Mouse (Mus musculus) cerebellum, adult 2 months (tissue): Measurements from ENCODE around the gene Sec14l1. TPM values are rescaled to one million over a fixed set of nuclear protein-coding genes. Genes with fewer than 3 reads are reported as not detected.

Experiments
- DNase-seq, 2 experiments: peaks; one replicate each; pipeline ENCODE4 v3.0.0; 2021
- H3K27ac ChIP-seq: fragments of 200-500 bp; 2 replicates; pipeline ENCODE4 v1.5.1; 2012; ENCODE audit warnings: low read length, control low read depth, inconsistent platforms; ENCODE audit not compliant: insufficient read depth
- H3K27me3 ChIP-seq: fragments of 200-500 bp; 2 replicates; pipeline ENCODE4 v1.6.1; 2012; ENCODE audit warnings: inconsistent platforms, mild to moderate bottlenecking, low read length, moderate library complexity; ENCODE audit not compliant: control insufficient read depth, insufficient read depth
- H3K4me1 ChIP-seq: fragments of 200-500 bp; 2 replicates; pipeline ENCODE4 v1.6.1; 2011; ENCODE audit warnings: low read length; ENCODE audit not compliant: control insufficient read depth, insufficient read depth
- H3K4me3 ChIP-seq: fragments of 200-500 bp; replicated peaks from 2 replicates; pipeline ENCODE3; 2011; ENCODE audit warnings: mild to moderate bottlenecking, low read depth, low read length, control low read depth; ENCODE audit not compliant: insufficient read depth
- CTCF ChIP-seq: fragments of 200-500 bp; IDR thresholded peaks from 2 replicates; pipeline ENCODE4 v1.5.1; 2011; ENCODE audit warnings: low read depth, mild to moderate bottlenecking, control low read depth, low read length, moderate library complexity, borderline replicate concordance; ENCODE audit not compliant: insufficient read depth
- POLR2A ChIP-seq: fragments of 200-500 bp; IDR thresholded peaks from 2 replicates; pipeline ENCODE4 v1.6.1; 2011; ENCODE audit warnings: low read length, control low read depth, borderline replicate concordance; ENCODE audit not compliant: insufficient read depth
- WGBS: fragments of 180-500 bp; shearing (Covaris S2); methylation state at CpG from one replicate; pipeline ENCODE4 v1.1.7; 2018; 5-methylcytosine and 5-hydroxymethylcytosine counted together
- polyA plus RNA-seq: library from polyadenylated mRNA; depleted of rRNA; stranded (reverse); fragments of >200 nt; gene quantifications from 2 replicates; pipeline ENCODE4 v1.2.3, GENCODE M21; 2012

The Sec14l1 gene
- polyA plus RNA-seq, 1 experiment: 124 TPM

GRCm38 (mm10) chr11:117169088-117169635, 54.2 kb downstream of the Sec14l1 start:
- Histone ChIP-seq H3K27me3 (no peaks in the 10 kb centered on the region), H3K27ac (peak overlapping the region; percentile 80), H3K4me1 (no peaks in the 10 kb centered on the region), H3K4me3 (peak overlapping the region; percentile 63)
- WGBS: 39% methylated on average over 11 of the region's 11 CpGs
- peak; percentile 62 to 63 for DNase-seq
- TF ChIP-seq CTCF: no peak
- TF ChIP-seq POLR2A: peak; percentile 15; the same call in 1 of the 2 replicates

GRCm38 (mm10) chr11:117169801-117170565, 55.0 kb downstream of the Sec14l1 start:
- no peaks in the 10 kb centered on the region for H3K27me3 ChIP-seq
- H3K4me1 ChIP-seq: no peaks in the 10 kb centered on the region
- 78% methylated on average over 19 of the region's 19 CpGs for WGBS
- DNase-seq: peak in 1 of 2 experiments; percentile 13
- no peak for TF ChIP-seq POLR2A
- no peak for TF ChIP-seq CTCF
- no peak overlapping the region for H3K27ac ChIP-seq
- H3K4me3 ChIP-seq: no peak overlapping the region

- H3K27me3 ChIP-seq: no peaks in the 10 kb centered on the region
- H3K27ac ChIP-seq: no peak overlapping the region
- H3K4me1 ChIP-seq: peaks cover 3% of the 10 kb centered on the region; the same call in 1 of the 2 replicates
- 54% methylated on average over 18 of the region's 18 CpGs for WGBS
- DNase-seq: no peak
- TF ChIP-seq CTCF (no peak), POLR2A (no peak)
- no peak overlapping the region for H3K4me3 ChIP-seq
These were observed 59.3 kb downstream of the Sec14l1 start for GRCm38 (mm10) chr11:117174098-117174892.

- TF ChIP-seq POLR2A (no peak), CTCF (no peak)
- H3K4me1 ChIP-seq: peaks cover 3% of the 10 kb centered on the region; the same call in 1 of the 2 replicates
- DNase-seq: peak in 1 of 2 experiments; percentile 12
- WGBS: 59% methylated on average over 15 of the region's 15 CpGs
- no peak overlapping the region for H3K4me3 ChIP-seq
- H3K27ac ChIP-seq: no peak overlapping the region
- no peaks in the 10 kb centered on the region for H3K27me3 ChIP-seq
These were observed 60.0 kb downstream of the Sec14l1 start for GRCm38 (mm10) chr11:117174924-117175323.

- peaks cover 3% of the 10 kb centered on the region; the same call in 1 of the 2 replicates for H3K4me1 ChIP-seq
- DNase-seq: no peak
- H3K4me3 ChIP-seq: no peak overlapping the region
- TF ChIP-seq POLR2A: no peak
- no peak for TF ChIP-seq CTCF
- WGBS: 69% methylated on average over 12 of the region's 12 CpGs
- no peaks in the 10 kb centered on the region for H3K27me3 ChIP-seq
- no peak overlapping the region for H3K27ac ChIP-seq
These were observed 60.5 kb downstream of the Sec14l1 start for GRCm38 (mm10) chr11:117175472-117175871.

GRCm38 (mm10) chr11:117176304-117176703, 61.3 kb downstream of the Sec14l1 start:
- DNase-seq: peak; percentile 22 to 29

GRCm38 (mm10) chr11:117176900-117177299, 61.9 kb downstream of the Sec14l1 start:
- Histone ChIP-seq H3K4me3 (no peak overlapping the region), H3K27ac (no peak overlapping the region), H3K27me3 (no peaks in the 10 kb centered on the region), H3K4me1 (peaks cover 3% of the 10 kb centered on the region; the same call in 1 of the 2 replicates)
- no peak for DNase-seq
- TF ChIP-seq CTCF (no peak), POLR2A (no peak)
- WGBS: 73% methylated on average over 5 of the region's 5 CpGs

More at GRCm38 (mm10) chr11:117176304-117176703, 61.3 kb downstream of the Sec14l1 start:
- Histone ChIP-seq H3K4me3 (no peak overlapping the region), H3K27me3 (no peaks in the 10 kb centered on the region), H3K27ac (no peak overlapping the region), H3K4me1 (peaks cover 3% of the 10 kb centered on the region; the same call in 1 of the 2 replicates)
- TF ChIP-seq POLR2A: no peak
- peak; percentile 42; the same call in 1 of the 2 replicates for TF ChIP-seq CTCF
- 51% methylated on average over 5 of the region's 5 CpGs for WGBS
